Mouse (Mus musculus): Measurements from ENCODE around the gene Csdc2. TPM values are rescaled to one million over a fixed set of nuclear protein-coding genes. Genes with fewer than 3 reads are reported as not detected.

The Csdc2 gene
- 0.80 TPM in 1 of 2 replicates, not detected in the other for polyA plus RNA-seq (2011; ENCODE audit: insufficient read depth, insufficient read length, low replicate concordance, missing spikeins)

DNA sequence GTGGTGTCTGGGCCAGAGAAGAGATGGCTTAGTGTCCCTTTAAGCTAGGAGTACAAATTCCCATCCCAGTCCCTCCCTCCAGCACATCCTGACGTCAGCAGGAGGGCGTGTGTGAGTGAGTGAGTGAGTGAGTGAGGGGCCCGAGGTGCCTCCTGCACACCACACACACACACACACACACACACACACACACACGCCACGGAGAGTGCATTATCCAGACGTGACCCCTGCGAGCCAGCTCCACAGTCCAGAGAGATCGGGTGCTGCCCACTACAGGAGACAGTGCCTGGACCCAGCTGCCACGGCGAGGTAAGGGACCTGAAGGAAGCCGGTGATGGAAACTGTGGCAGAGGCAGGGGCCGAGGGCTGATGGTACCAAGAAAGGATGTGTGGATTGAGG, at the start of gene Csdc2:
Csdc2 (plus strand) TSS at position 81 of the 400 bp plus-strand sequence.
- Histone ChIP-seq H3K4me3 (replicated peaks; ENCODE audit: control insufficient read depth, low read depth, low read length) (no peak within 1 kb of the TSS), H3K27ac (ENCODE audit: control insufficient read depth, insufficient read depth, low read depth, low read length, poor library complexity) (no peak within 1 kb of the TSS), H3K4me1 (ENCODE audit: control insufficient read depth, insufficient read depth, low read length) (no peaks in the 10 kb centered on the region; the same call in 1 of the 2 replicates)
- TF ChIP-seq POLR2A (IDR thresholded peaks at IDR 0.05; ENCODE audit: borderline replicate concordance, control insufficient read depth, low read depth, low read length) = no peak
- TF ChIP-seq CTCF (IDR thresholded peaks at IDR 0.05; ENCODE audit: control insufficient read depth, insufficient read depth, low read length) = no peak
- WGBS = 51% methylated on average over 12 of the region's 12 CpGs

DNA sequence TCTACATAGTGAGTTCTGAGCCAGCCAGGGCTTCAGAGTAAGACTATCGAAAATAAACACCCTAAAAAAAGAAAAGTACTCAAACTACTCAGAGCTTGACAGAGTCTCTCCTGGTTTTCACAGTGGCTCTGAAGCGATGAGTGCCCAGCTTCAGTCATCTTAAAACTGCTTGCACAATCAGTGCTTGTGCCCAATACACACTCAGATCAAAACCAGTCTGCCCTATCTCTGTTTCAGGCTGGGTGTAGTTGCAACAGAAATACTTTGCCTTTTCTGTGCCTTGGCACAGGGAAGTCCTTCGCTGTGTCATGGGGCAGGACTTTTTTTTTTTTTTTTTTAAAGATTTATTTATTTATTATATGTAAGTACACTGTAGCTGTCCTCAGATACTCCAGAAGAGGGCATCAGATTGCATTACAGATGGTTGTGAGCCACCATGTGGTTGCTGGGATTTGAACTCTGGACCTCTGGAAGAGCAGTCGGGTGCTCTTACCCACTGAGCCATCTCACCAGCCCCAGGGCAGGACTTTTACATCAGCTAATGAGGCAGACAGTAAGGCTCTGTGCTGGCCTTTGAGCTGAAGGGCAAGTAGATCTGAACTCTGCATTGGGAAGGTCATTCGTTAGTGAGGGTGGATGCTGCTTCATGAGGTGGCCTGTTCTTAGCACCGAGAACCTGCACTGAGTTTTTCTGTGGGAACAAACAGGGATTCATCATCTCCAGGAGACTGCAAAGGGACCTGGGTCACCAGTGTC, 49.6 kb upstream of the Csdc2 start:
- H3K4me1 ChIP-seq (ENCODE audit: control insufficient read depth, insufficient read depth, low read length) = peaks cover 3% of the 10 kb centered on the region
- WGBS = 83% methylated on average over 6 of the region's 6 CpGs
- no peak overlapping the region for H3K4me3 ChIP-seq (replicated peaks; ENCODE audit: control insufficient read depth, low read depth, low read length)
- H3K27ac ChIP-seq (ENCODE audit: control insufficient read depth, insufficient read depth, low read depth, low read length, poor library complexity) = no peak overlapping the region
- TF ChIP-seq CTCF (IDR thresholded peaks at IDR 0.05; ENCODE audit: control insufficient read depth, insufficient read depth, low read length) (no peak), POLR2A (IDR thresholded peaks at IDR 0.05; ENCODE audit: borderline replicate concordance, control insufficient read depth, low read depth, low read length) (no peak)

DNA sequence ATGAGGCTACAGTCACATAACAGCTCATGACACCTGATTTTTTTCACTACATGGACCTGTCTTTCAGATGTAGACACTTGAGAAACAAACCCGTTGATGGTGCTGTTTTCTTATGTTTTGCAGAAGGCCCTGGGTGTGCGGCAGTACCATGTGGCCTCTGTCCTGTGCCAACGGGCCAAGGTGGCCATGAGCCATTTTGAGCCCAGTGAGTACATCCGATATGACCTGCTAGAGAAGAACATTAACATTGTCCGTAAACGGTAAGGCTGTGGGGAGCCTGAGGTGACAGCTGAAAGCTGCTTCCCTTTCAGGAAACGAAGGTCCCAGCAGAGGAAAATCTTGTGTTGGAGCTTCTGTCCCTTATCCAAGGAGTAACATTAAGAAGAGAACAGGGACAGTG, 47.4 kb upstream of the Csdc2 start:
- H3K4me1 ChIP-seq (ENCODE audit: control insufficient read depth, insufficient read depth, low read length) = no peaks in the 10 kb centered on the region
- H3K27ac ChIP-seq (ENCODE audit: control insufficient read depth, insufficient read depth, low read depth, low read length, poor library complexity) = no peak overlapping the region
- WGBS = 88% methylated on average over 7 of the region's 7 CpGs
- no peak for TF ChIP-seq POLR2A (IDR thresholded peaks at IDR 0.05; ENCODE audit: borderline replicate concordance, control insufficient read depth, low read depth, low read length)
- TF ChIP-seq CTCF (IDR thresholded peaks at IDR 0.05; ENCODE audit: control insufficient read depth, insufficient read depth, low read length) = no peak
- H3K4me3 ChIP-seq (replicated peaks; ENCODE audit: control insufficient read depth, low read depth, low read length) = no peak overlapping the region

DNA sequence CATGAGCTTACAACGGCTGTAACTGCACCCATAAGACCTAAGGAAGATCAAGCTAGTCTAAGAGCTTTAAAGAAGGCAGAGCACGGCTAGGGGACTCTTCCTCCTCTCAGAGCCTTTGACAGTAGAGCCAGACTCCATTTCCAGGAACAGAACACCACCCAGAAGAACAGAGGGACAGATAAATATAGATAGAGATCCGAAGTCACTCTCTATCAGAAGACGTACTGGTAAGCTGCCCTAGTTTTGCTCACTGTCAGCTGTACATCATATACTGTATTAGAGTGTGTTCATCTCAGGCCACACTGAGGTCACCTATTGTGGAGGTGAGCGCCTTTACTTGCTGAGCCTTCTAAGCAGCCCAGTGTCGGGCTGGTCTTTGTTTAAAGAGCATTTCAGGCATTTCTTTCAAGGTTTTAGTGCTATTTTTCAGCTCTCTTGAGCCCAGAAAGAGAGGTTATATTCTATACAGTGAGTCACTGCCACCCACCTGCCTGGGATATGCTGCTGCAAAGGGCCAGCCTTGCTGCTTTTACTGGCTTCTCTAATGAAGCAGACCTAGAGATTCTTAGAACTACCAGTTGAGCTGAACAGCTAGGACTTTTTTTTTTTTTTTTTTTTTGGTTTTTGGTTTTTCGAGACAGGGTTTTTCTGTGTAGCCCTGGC, 45.3 kb upstream of the Csdc2 start:
- Histone ChIP-seq H3K27ac (ENCODE audit: control insufficient read depth, insufficient read depth, low read depth, low read length, poor library complexity) (no peak overlapping the region), H3K4me1 (ENCODE audit: control insufficient read depth, insufficient read depth, low read length) (no peaks in the 10 kb centered on the region), H3K4me3 (replicated peaks; ENCODE audit: control insufficient read depth, low read depth, low read length) (no peak overlapping the region)
- 80% methylated on average over 7 of the region's 7 CpGs for WGBS
- TF ChIP-seq CTCF (IDR thresholded peaks at IDR 0.05; ENCODE audit: control insufficient read depth, insufficient read depth, low read length) = no peak
- TF ChIP-seq POLR2A (IDR thresholded peaks at IDR 0.05; ENCODE audit: borderline replicate concordance, control insufficient read depth, low read depth, low read length) = no peak

DNA sequence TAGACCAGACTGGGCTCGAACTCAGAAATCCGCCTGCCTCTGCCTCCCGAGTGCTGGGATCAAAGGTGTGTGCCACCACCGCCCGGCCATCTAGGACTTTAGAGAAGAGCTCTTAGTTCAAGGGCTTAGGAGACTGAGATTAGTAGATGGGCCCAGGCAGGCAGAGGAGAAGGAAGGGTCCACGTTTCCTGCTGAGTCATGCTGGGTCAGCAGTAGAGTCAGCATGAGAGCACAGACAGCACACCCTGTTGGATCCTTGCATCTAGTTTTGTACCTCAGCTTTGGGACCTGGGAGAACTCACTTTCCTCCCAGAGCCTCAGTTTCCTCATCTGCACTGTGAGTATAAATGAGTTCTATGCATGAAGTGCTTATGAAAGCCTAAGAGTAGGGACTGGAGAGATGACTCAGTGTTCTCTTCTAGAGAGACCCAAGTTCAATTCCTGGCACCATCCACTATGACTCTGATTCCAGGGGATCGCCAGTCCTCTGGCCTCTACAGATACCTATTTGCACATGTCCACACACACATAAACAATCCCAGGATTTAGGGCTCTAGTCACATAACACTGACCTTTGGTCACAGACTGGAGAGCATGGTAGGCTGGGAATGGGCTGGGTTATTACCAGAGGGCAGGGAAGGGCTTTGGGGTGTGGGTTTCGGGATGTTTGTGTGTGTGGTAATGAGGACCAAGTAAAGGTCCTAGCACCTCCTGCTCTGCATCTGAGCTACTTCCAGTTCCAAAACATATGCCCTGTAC, 44.6 kb upstream of the Csdc2 start:
- H3K4me3 ChIP-seq (replicated peaks; ENCODE audit: control insufficient read depth, low read depth, low read length) = no peak overlapping the region
- no peak for TF ChIP-seq POLR2A (IDR thresholded peaks at IDR 0.05; ENCODE audit: borderline replicate concordance, control insufficient read depth, low read depth, low read length)
- no peak for TF ChIP-seq CTCF (IDR thresholded peaks at IDR 0.05; ENCODE audit: control insufficient read depth, insufficient read depth, low read length)
- no peaks in the 10 kb centered on the region for H3K4me1 ChIP-seq (ENCODE audit: control insufficient read depth, insufficient read depth, low read length)
- H3K27ac ChIP-seq (ENCODE audit: control insufficient read depth, insufficient read depth, low read depth, low read length, poor library complexity) = no peak overlapping the region
- WGBS = 77% methylated on average over 8 of the region's 8 CpGs

DNA sequence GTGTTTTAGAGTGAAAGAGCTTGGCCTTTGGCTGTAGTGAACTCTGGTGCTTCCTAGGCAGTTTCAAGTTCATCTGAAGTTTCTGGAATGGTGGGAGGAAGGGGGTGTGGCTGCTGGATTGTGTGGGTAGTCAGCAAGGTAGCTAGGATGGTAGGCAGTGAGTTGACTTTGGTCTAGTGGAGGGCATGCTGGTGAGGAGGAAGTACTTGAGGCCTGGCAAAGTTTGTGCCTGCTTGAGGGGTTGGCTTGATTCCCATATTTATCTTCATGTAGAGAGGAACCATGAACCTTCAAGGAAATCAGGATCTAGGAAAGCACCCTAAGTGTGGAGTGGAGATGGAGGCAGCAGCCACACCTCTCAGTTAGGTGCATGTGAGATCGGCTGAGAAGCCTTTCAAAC, 42.6 kb upstream of the Csdc2 start:
- no peak overlapping the region for H3K4me3 ChIP-seq (replicated peaks; ENCODE audit: control insufficient read depth, low read depth, low read length)
- WGBS = 69% methylated on average over 1 of the region's 1 CpGs
- H3K27ac ChIP-seq (ENCODE audit: control insufficient read depth, insufficient read depth, low read depth, low read length, poor library complexity) = no peak overlapping the region
- no peaks in the 10 kb centered on the region for H3K4me1 ChIP-seq (ENCODE audit: control insufficient read depth, insufficient read depth, low read length)
- TF ChIP-seq POLR2A (IDR thresholded peaks at IDR 0.05; ENCODE audit: borderline replicate concordance, control insufficient read depth, low read depth, low read length) (no peak), CTCF (IDR thresholded peaks at IDR 0.05; ENCODE audit: control insufficient read depth, insufficient read depth, low read length) (no peak)

DNA sequence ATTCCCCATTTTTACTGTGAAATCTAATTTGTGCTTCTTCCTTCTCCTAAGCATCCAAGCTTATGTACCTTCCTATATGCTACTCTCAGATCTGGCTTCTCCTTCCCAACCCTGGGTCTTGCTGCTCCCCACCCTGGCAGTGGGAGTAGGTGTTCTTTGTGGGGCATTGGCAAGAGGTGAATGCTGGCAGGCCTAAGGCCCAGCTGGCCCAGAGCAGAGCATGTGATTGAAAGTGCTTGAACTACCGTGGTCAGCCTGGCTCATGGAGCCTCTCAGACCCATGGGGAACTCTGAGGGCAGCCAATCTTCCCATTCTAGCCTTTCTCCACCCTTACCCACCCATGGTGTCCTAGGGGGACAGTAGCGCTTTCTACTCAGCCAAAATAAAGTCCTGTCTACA, 40.2 kb upstream of the Csdc2 start:
- Histone ChIP-seq H3K4me1 (ENCODE audit: control insufficient read depth, insufficient read depth, low read length) (no peaks in the 10 kb centered on the region), H3K4me3 (replicated peaks; ENCODE audit: control insufficient read depth, low read depth, low read length) (no peak overlapping the region), H3K27ac (ENCODE audit: control insufficient read depth, insufficient read depth, low read depth, low read length, poor library complexity) (no peak overlapping the region)
- 84% methylated on average over 2 of the region's 2 CpGs for WGBS
- TF ChIP-seq CTCF (IDR thresholded peaks at IDR 0.05; ENCODE audit: control insufficient read depth, insufficient read depth, low read length) = no peak
- no peak for TF ChIP-seq POLR2A (IDR thresholded peaks at IDR 0.05; ENCODE audit: borderline replicate concordance, control insufficient read depth, low read depth, low read length)
